Mouse (Mus musculus): ENCODE measurements at regions not wholly inside any gene's neighbourhood (a gene's known extent, or its start where the extent isn't known, plus 50 kb on each side); places are given as distances from the start of the nearest gene placed in this dataset.

- no peaks in the 10 kb centered on the region for H3K27me3 ChIP-seq (ENCODE audit: control insufficient read depth, insufficient read depth, low read depth, low read length)
- no peak overlapping the region for H3K27ac ChIP-seq (ENCODE audit: low read length)
- no peaks in the 10 kb centered on the region for H3K36me3 ChIP-seq (ENCODE audit: control insufficient read depth, insufficient read depth, low read length)
- no peaks in the 10 kb centered on the region for H3K4me1 ChIP-seq (replicated peaks; ENCODE audit: control insufficient read depth, insufficient read depth, low read length)
- no peaks in the 10 kb centered on the region for H3K9me3 ChIP-seq (ENCODE audit: control insufficient read depth, low read length)
- 72% methylated on average over 11 of the region's 11 CpGs for WGBS
- ATAC-seq (ENCODE audit: low read depth), result no peak
- H3K9ac ChIP-seq (ENCODE audit: low read length), result no peak overlapping the region
- no peak overlapping the region for H3K4me2 ChIP-seq (ENCODE audit: low read depth, low read length)
- H3K4me3 ChIP-seq (ENCODE audit: low read length), result no peak overlapping the region
Observed at GRCm38 (mm10) chr13:40413074-40413473, 51.8 kb upstream of the Ofcc1 start.
